In the genomic region with DNA sequence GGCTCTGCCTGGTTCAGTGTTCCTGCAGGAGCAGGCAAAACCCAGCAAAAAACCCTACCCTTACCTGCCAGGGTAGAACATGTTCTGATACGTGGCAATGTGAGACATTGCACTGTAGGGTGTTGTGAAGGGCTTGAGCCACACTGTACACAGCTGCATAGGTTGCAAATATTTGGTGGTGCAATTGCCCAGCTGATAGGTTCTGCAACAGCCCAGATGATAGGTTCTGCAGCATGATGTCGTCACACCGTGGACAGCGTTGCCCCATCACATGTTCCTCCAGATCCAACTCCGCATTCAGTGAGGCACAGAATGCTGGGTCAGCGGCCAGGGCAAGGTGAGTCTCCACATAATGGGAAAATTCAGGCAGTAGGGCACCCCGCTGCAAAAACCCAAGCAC, we compare ENCODE assay signal across 30 mouse cellular contexts. TPM values are rescaled to one million over a fixed set of nuclear protein-coding genes. Genes with fewer than 3 reads are reported as not detected.
A peak's percentile ranks its signal among the peaks of the same experiment; 100 is the strongest.
DNase-seq lines count a peak whose midpoint lies in the region; ATAC-seq and TF ChIP-seq lines count a peak whose summit lies in the region.
"Had no signal": no experiment of that assay in that cellular context is flagged by ENCODE, and none has a peak within 500 bp of the region (broad histone marks: within the 10 kb centered on the region; RNA-seq: fewer than 3 reads in every experiment).

No protein-coding gene starts in this region.

- no peaks in the 10 kb centered on the region for H3K27me3 ChIP-seq in liver, postnatal 0 days (ENCODE audit: insufficient read depth, low read length)
- H3K27me3 ChIP-seq: embryonic facial prominence, embryonic 12.5 days; limb, embryonic 13.5 days; liver, embryonic 15.5 days; midbrain, embryonic 15.5 days; neural tube, embryonic 12.5 days had no signal

- no peak overlapping the region for H3K4me3 ChIP-seq in gastrocnemius, adult 2 months
- no peak overlapping the region for H3K4me3 ChIP-seq in liver, postnatal 0 days (ENCODE audit: low read depth, low read length)
- H3K4me3 ChIP-seq: embryonic facial prominence, embryonic 12.5 days; forebrain, embryonic 10.5 days; layer of hippocampus, adult 2 months; limb, embryonic 13.5 days; liver, embryonic 15.5 days; midbrain, embryonic 10.5 days; midbrain, embryonic 15.5 days; neural tube, embryonic 12.5 days had no signal

- H3K9me3 ChIP-seq in liver, postnatal 0 days (ENCODE audit: low read length), result no peaks in the 10 kb centered on the region
- H3K9me3 ChIP-seq: embryonic facial prominence, embryonic 12.5 days; forebrain, embryonic 10.5 days; limb, embryonic 13.5 days; liver, embryonic 15.5 days; midbrain, embryonic 10.5 days; midbrain, embryonic 15.5 days; neural tube, embryonic 12.5 days had no signal

- ATAC-seq in liver, postnatal 0 days, result peak; percentile 62
- peak; percentile 92 for ATAC-seq in megakaryocyte, adult 5-6 weeks (ENCODE audit: poor library complexity, severe bottlenecking)
- ATAC-seq: CD4-positive, CD25-positive, alpha-beta regulatory T cell, adult 4 months; forebrain, embryonic 16.5 days; midbrain, embryonic 15.5 days had no signal

- TF ChIP-seq CTCF in gastrocnemius, adult 2 months (IDR thresholded peaks at IDR 0.05), result no peak
- TF ChIP-seq CTCF in liver, postnatal 0 days (IDR thresholded peaks at IDR 0.05; ENCODE audit: low read depth), result no peak

- no peaks in the 10 kb centered on the region for H3K4me1 ChIP-seq in liver, postnatal 0 days (ENCODE audit: insufficient read depth)
- H3K4me1 ChIP-seq: embryonic facial prominence, embryonic 12.5 days; forebrain, embryonic 10.5 days; limb, embryonic 13.5 days; midbrain, embryonic 15.5 days; neural tube, embryonic 12.5 days had no signal

- intact Hi-C loops in gastrocnemius, adult 2 months (cut with DNase I), result no loop called here

- 75% methylated on average over 7 of the region's 7 CpGs for WGBS in liver, postnatal 0 days (ENCODE audit: insufficient replicate concordance)

- H3K27ac ChIP-seq in gastrocnemius, adult 2 months, result no peak overlapping the region
- H3K27ac ChIP-seq in liver, postnatal 0 days (ENCODE audit: low read depth), result no peak overlapping the region
- H3K27ac ChIP-seq: embryonic facial prominence, embryonic 12.5 days; forebrain, embryonic 10.5 days; hindbrain, embryonic 14.5 days; layer of hippocampus, adult 2 months; limb, embryonic 13.5 days; liver, embryonic 15.5 days; macrophage; midbrain, embryonic 10.5 days; midbrain, embryonic 15.5 days; neural tube, embryonic 12.5 days; stomach, postnatal 0 days had no signal

- peaks cover 35% of the 10 kb centered on the region for H3K36me3 ChIP-seq in liver, postnatal 0 days (replicated peaks; ENCODE audit: insufficient read depth, low read length)

- peak; percentile 17 for DNase-seq in gastrocnemius, adult 2 months
- no peak for DNase-seq in gastrocnemius, postnatal 25 days
- DNase-seq in liver, postnatal 0 days, result no peak
- DNase-seq in liver, result no peak
- no peak for DNase-seq in thymus, postnatal 4 days
- no peak for DNase-seq in neural tube, embryonic 10.5 days (ENCODE audit: extremely low spot score, low spot score)
- DNase-seq: embryo, embryonic 11 days; gastrocnemius, postnatal 10 days; heart, adult 18-20 months; heart, postnatal 4 days; kidney, adult 11 months; kidney, postnatal 25 days; right cerebral cortex, postnatal 4 days; thymus, adult 18-20 months; thymus, postnatal 25 days had no signal

- H3K9ac ChIP-seq in liver, postnatal 0 days (replicated peaks), result no peak overlapping the region
- H3K9ac ChIP-seq: embryonic facial prominence, embryonic 12.5 days; hindbrain, embryonic 14.5 days; limb, embryonic 13.5 days; liver, embryonic 15.5 days; midbrain, embryonic 15.5 days; neural tube, embryonic 12.5 days had no signal

- TF ChIP-seq EP300 in liver, postnatal 0 days (IDR thresholded peaks at IDR 0.05; ENCODE audit: low read depth), result no peak

- no peak overlapping the region for H3K4me2 ChIP-seq in liver, postnatal 0 days (ENCODE audit: low read depth, low read length)
- H3K4me2 ChIP-seq: embryonic facial prominence, embryonic 12.5 days; heart, embryonic 11.5 days; hindbrain, embryonic 14.5 days; limb, embryonic 13.5 days; liver, embryonic 15.5 days; midbrain, embryonic 15.5 days; neural tube, embryonic 12.5 days had no signal

RNA-seq across cellular contexts. Expression of gene Tas1r3, which starts 1.4 kb away (rescaled TPM):
- total RNA-seq in gastrocnemius, adult 2 months (2021), result under 1 TPM; 0.11 to 0.23 TPM
- under 1 TPM in 1 of 2 experiments, not detected in 1; 0.11 TPM for total RNA-seq in gastrocnemius, postnatal 25 days (2021)
- polyA plus RNA-seq in liver, postnatal 0 days (2015; fragmentation: Nextera tagmentation; extraction: Ambion mirVana), result 0.08 and 0.09 TPM in 2 replicates
- total RNA-seq in megakaryocyte, adult 5-6 weeks (2015), result 0.93 and 1.4 TPM in 2 replicates
- 0.66 and 1.1 TPM in 2 replicates for total RNA-seq in megakaryocyte, adult 5-6 weeks (2017)

RNA-seq across cellular contexts. Expression of gene Cptp, which starts 7.5 kb away (rescaled TPM):
- total RNA-seq in gastrocnemius, adult 2 months (2021), result 10 to 100 TPM; 13.6 to 18.0 TPM
- total RNA-seq in gastrocnemius, postnatal 25 days (2021), result 10 to 100 TPM; 15.6 to 16.6 TPM
- polyA plus RNA-seq in liver, postnatal 0 days (2015; fragmentation: Nextera tagmentation; extraction: Ambion mirVana), result 8.1 and 8.4 TPM in 2 replicates
- 9.1 and 11.7 TPM in 2 replicates for total RNA-seq in megakaryocyte, adult 5-6 weeks (2015)
- total RNA-seq in megakaryocyte, adult 5-6 weeks (2017), result 8.8 and 14.1 TPM in 2 replicates

RNA-seq across cellular contexts. Expression of gene Ints11, which starts 7.6 kb away (rescaled TPM):
- 10 to 100 TPM; 14.9 to 17.3 TPM for total RNA-seq in gastrocnemius, adult 2 months (2021)
- 10 to 100 TPM; 14.1 to 17.9 TPM for total RNA-seq in gastrocnemius, postnatal 25 days (2021)
- 14.9 and 17.4 TPM in 2 replicates for polyA plus RNA-seq in liver, postnatal 0 days (2015; fragmentation: Nextera tagmentation; extraction: Ambion mirVana)
- 35.0 and 40.9 TPM in 2 replicates for total RNA-seq in megakaryocyte, adult 5-6 weeks (2015)
- 22.0 and 23.0 TPM in 2 replicates for total RNA-seq in megakaryocyte, adult 5-6 weeks (2017)

RNA-seq across cellular contexts. Expression of gene Dvl1, which starts 14.6 kb away (rescaled TPM):
- total RNA-seq in gastrocnemius, adult 2 months (2021), result 100 to 1,000 TPM; 116 to 122 TPM
- total RNA-seq in gastrocnemius, postnatal 25 days (2021), result 100 to 1,000 TPM in 1 of 2 experiments, 10 to 100 TPM in 1; 100.0 to 103 TPM
- 5.1 and 5.7 TPM in 2 replicates for polyA plus RNA-seq in liver, postnatal 0 days (2015; fragmentation: Nextera tagmentation; extraction: Ambion mirVana)
- 9.8 and 10.8 TPM in 2 replicates for total RNA-seq in megakaryocyte, adult 5-6 weeks (2015)
- 10.5 and 11.3 TPM in 2 replicates for total RNA-seq in megakaryocyte, adult 5-6 weeks (2017)

RNA-seq across cellular contexts. Expression of gene Mxra8, which starts 22.3 kb away (rescaled TPM):
- 10 to 100 TPM; 26.4 to 31.3 TPM for total RNA-seq in gastrocnemius, adult 2 months (2021)
- 10 to 100 TPM; 37.5 to 37.6 TPM for total RNA-seq in gastrocnemius, postnatal 25 days (2021)
- polyA plus RNA-seq in liver, postnatal 0 days (2015; fragmentation: Nextera tagmentation; extraction: Ambion mirVana), result 13.7 and 14.4 TPM in 2 replicates
- not detected in 2 replicates for total RNA-seq in megakaryocyte, adult 5-6 weeks (2015)
- total RNA-seq in megakaryocyte, adult 5-6 weeks (2017), result 1.2 TPM in 2 replicates
